Mouse (Mus musculus) forebrain, embryonic 14.5 days (tissue): ENCODE measurements around the gene Tdo2. TPM values are rescaled to one million over a fixed set of nuclear protein-coding genes. Genes with fewer than 3 reads are reported as not detected.

Experiments used
- ATAC-seq: fragments of 200-750 bp; cut with Nextera tagmentation; 2 replicates; pipeline ENCODE4 v1.8.0; 2017; ENCODE audit warnings: mild to moderate bottlenecking, moderate library complexity
- DNase-seq: peaks from one replicate; pipeline ENCODE4 v3.0.0-alpha.2; 2015; ENCODE audit warnings: low spot score
- H3K27ac ChIP-seq: fragments of 300-500 bp; sonication (generic); 2 replicates; pipeline ENCODE4 v1.5.1; 2014; ENCODE audit warnings: low read depth, mild to moderate bottlenecking, control low read depth, low read length, moderate library complexity
- H3K27me3 ChIP-seq: fragments of 300-500 bp; sonication (generic); replicated peaks from 2 replicates; pipeline ENCODE4 v1.6.1; 2014; ENCODE audit warnings: low read length, control low read depth, mixed read lengths; ENCODE audit not compliant: control insufficient read depth, insufficient read depth
- H3K36me3 ChIP-seq: fragments of 300-500 bp; sonication (generic); 2 replicates; pipeline ENCODE4 v1.6.1; 2014; ENCODE audit warnings: low read length, control low read depth; ENCODE audit not compliant: control insufficient read depth, insufficient read depth
- H3K4me1 ChIP-seq: fragments of 300-500 bp; sonication (generic); 2 replicates; pipeline ENCODE4 v1.6.1; 2014; ENCODE audit warnings: antibody characterized with exemption, low read length, control low read depth; ENCODE audit not compliant: control insufficient read depth, insufficient read depth
- H3K4me2 ChIP-seq: fragments of 300-500 bp; sonication (generic); 2 replicates; pipeline ENCODE4 v1.6.1; 2014; ENCODE audit warnings: mild to moderate bottlenecking, control low read depth, low read length
- H3K4me3 ChIP-seq: fragments of 300-500 bp; sonication (generic); 2 replicates; pipeline ENCODE4 v1.5.1; 2014; ENCODE audit warnings: low read depth, low read length, control low read depth
- H3K9ac ChIP-seq: fragments of 300-500 bp; sonication (generic); 2 replicates; pipeline ENCODE4 v1.6.1; 2014; ENCODE audit warnings: mild to moderate bottlenecking, low read length, control low read depth, moderate library complexity
- H3K9me3 ChIP-seq: fragments of 300-500 bp; sonication (generic); replicated peaks from 2 replicates; pipeline ENCODE4 v1.6.1; 2016; ENCODE audit warnings: low read length, control low read depth, mixed read lengths; ENCODE audit not compliant: control insufficient read depth
- WGBS: fragments of 180-500 bp; shearing (Covaris S2); extraction: QIAGEN DNeasy Blood & Tissue Kit; methylation state at CpG from one replicate; pipeline ENCODE4 v1.1.7; 2014; 5-methylcytosine and 5-hydroxymethylcytosine counted together
- polyA plus RNA-seq: library from polyadenylated mRNA; unstranded; fragments of >200 nt; fragmentation: Nextera tagmentation; extraction: Ambion mirVana; gene quantifications from 2 replicates; pipeline ENCODE4 v1.2.1, GENCODE M21; 2014

The Tdo2 gene
- polyA plus RNA-seq, 1 experiment from 2014 or later = 0.71 TPM

GRCm38 (mm10) chr3:81987628-81988027 is 11.6 kb upstream of the Tdo2 start:
- H3K27me3 ChIP-seq = no peaks in the 10 kb centered on the region
- H3K4me2 ChIP-seq = no peak overlapping the region
- ATAC-seq = no peak
- H3K4me3 ChIP-seq = no peak overlapping the region
- no peaks in the 10 kb centered on the region for H3K36me3 ChIP-seq
- H3K9ac ChIP-seq = no peak overlapping the region
- no peak overlapping the region for H3K27ac ChIP-seq
- WGBS = 89% methylated on average over 3 of the region's 3 CpGs
- H3K9me3 ChIP-seq = no peaks in the 10 kb centered on the region
- no peak for DNase-seq
- H3K4me1 ChIP-seq = peaks cover 3% of the 10 kb centered on the region; the same call in 1 of the 2 replicates

DNA sequence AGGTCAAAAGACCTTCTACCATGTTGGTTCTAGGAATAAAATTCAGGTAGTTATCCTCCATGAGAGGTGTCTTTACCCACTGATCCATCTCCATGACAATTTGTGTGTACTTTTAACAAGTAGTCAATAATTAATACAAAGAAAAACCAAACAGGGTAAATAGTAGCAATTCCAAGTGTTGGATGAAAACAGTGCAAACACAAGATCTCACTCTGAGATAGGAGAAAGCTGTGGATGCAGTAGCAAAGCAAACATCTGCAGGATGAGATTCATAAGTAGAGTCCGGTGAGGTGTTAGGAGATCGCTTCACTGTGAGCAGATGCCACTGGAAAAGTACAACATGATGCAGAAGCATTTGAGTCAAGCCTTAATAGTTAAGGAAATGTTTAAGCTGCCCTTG is 10.1 kb upstream of the Tdo2 start:
- H3K36me3 ChIP-seq = no peaks in the 10 kb centered on the region
- H3K4me3 ChIP-seq = no peak overlapping the region
- H3K9ac ChIP-seq = no peak overlapping the region
- no peak for DNase-seq
- no peak overlapping the region for H3K4me2 ChIP-seq
- H3K27me3 ChIP-seq = no peaks in the 10 kb centered on the region
- no peaks in the 10 kb centered on the region for H3K9me3 ChIP-seq
- WGBS = 88% methylated on average over 2 of the region's 2 CpGs
- H3K27ac ChIP-seq = no peak overlapping the region
- ATAC-seq = no peak
- H3K4me1 ChIP-seq = peaks cover 3% of the 10 kb centered on the region; the same call in 1 of the 2 replicates

- Histone ChIP-seq H3K9ac (no peak overlapping the region), H3K27me3 (no peaks in the 10 kb centered on the region), H3K4me3 (no peak overlapping the region), H3K4me1 (peaks cover 3% of the 10 kb centered on the region; the same call in 1 of the 2 replicates), H3K4me2 (no peak overlapping the region), H3K36me3 (no peaks in the 10 kb centered on the region), H3K9me3 (no peaks in the 10 kb centered on the region), H3K27ac (no peak overlapping the region)
- 47% methylated on average over 1 of the region's 1 CpGs for WGBS
- ATAC-seq = no peak
- peak; percentile 16 for DNase-seq
These were observed 9.1 kb upstream of the Tdo2 start for GRCm38 (mm10) chr3:81985100-81985499.

- DNase-seq = no peak
- Histone ChIP-seq H3K4me3 (no peak overlapping the region), H3K4me1 (peaks cover 3% of the 10 kb centered on the region; the same call in 1 of the 2 replicates), H3K27ac (no peak overlapping the region), H3K36me3 (no peaks in the 10 kb centered on the region), H3K9me3 (no peaks in the 10 kb centered on the region), H3K9ac (no peak overlapping the region), H3K4me2 (no peak overlapping the region), H3K27me3 (no peaks in the 10 kb centered on the region)
- no peak for ATAC-seq
- 79% methylated on average over 8 of the region's 8 CpGs for WGBS
These were observed 7.3 kb upstream of the Tdo2 start for GRCm38 (mm10) chr3:81983120-81983895.

DNA sequence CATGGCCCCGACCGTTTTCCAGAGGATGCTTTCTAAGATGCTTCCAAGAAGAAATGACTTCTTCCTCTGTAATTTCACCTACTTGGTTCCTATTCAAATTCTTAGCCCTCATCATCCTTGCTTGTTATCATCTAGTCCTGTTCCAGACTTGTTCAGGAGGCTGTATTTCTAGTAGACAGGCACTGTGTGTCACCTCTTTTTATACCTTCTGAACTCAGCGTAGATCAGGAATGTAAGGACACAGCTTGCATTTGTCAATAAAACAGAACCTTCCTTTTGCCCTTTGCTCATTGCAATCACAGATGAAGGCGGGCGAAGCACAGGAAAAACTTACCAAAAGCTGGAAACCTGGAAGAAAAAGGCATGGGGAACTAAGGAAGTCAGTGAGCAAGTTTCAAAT is 6.0 kb upstream of the Tdo2 start, which contains the start of gene Asic5:
Gene Asic5, plus strand, starts transcription at position 301 of the 400 bp plus-strand sequence.
- WGBS = 91% methylated on average over 5 of the region's 5 CpGs
- Histone ChIP-seq H3K36me3 (no peaks in the 10 kb centered on the region), H3K4me1 (peaks cover 3% of the 10 kb centered on the region; the same call in 1 of the 2 replicates), H3K4me2 (no peak within 1 kb of the TSS), H3K27ac (no peak within 1 kb of the TSS), H3K9me3 (no peaks in the 10 kb centered on the region), H3K4me3 (no peak within 1 kb of the TSS), H3K27me3 (no peaks in the 10 kb centered on the region), H3K9ac (no peak within 1 kb of the TSS)
- DNase-seq (no peak), ATAC-seq (no peak)

- ATAC-seq = no peak
- no peak for DNase-seq
- no peaks in the 10 kb centered on the region for H3K27me3 ChIP-seq
- H3K9ac ChIP-seq = no peak overlapping the region
- no peak overlapping the region for H3K4me2 ChIP-seq
- no peaks in the 10 kb centered on the region for H3K36me3 ChIP-seq
- no peak overlapping the region for H3K4me3 ChIP-seq
- H3K9me3 ChIP-seq = no peaks in the 10 kb centered on the region
- peaks cover 3% of the 10 kb centered on the region; the same call in 1 of the 2 replicates for H3K4me1 ChIP-seq
- 93% methylated on average over 5 of the region's 5 CpGs for WGBS
- no peak overlapping the region for H3K27ac ChIP-seq
These were observed 5.6 kb upstream of the Tdo2 start for GRCm38 (mm10) chr3:81981576-81981975.

GRCm38 (mm10) chr3:81975607-81976006 is 395 bp downstream of the Tdo2 start:
- Histone ChIP-seq H3K9ac (no peak overlapping the region), H3K36me3 (no peaks in the 10 kb centered on the region), H3K27ac (no peak overlapping the region), H3K9me3 (no peaks in the 10 kb centered on the region), H3K4me1 (no peaks in the 10 kb centered on the region), H3K27me3 (no peaks in the 10 kb centered on the region), H3K4me3 (no peak overlapping the region), H3K4me2 (no peak overlapping the region)
- DNase-seq (no peak), ATAC-seq (no peak)
- 68% methylated on average over 4 of the region's 4 CpGs for WGBS

GRCm38 (mm10) chr3:81964596-81964995 is 11.4 kb downstream of the Tdo2 start:
- ATAC-seq (no peak), DNase-seq (no peak)
- no peak overlapping the region for H3K9ac ChIP-seq
- H3K36me3 ChIP-seq = no peaks in the 10 kb centered on the region
- H3K4me2 ChIP-seq = no peak overlapping the region
- no peak overlapping the region for H3K4me3 ChIP-seq
- H3K27ac ChIP-seq = no peak overlapping the region
- 65% methylated on average over 3 of the region's 3 CpGs for WGBS
- no peaks in the 10 kb centered on the region for H3K27me3 ChIP-seq
- no peaks in the 10 kb centered on the region for H3K9me3 ChIP-seq
- no peaks in the 10 kb centered on the region for H3K4me1 ChIP-seq

DNA sequence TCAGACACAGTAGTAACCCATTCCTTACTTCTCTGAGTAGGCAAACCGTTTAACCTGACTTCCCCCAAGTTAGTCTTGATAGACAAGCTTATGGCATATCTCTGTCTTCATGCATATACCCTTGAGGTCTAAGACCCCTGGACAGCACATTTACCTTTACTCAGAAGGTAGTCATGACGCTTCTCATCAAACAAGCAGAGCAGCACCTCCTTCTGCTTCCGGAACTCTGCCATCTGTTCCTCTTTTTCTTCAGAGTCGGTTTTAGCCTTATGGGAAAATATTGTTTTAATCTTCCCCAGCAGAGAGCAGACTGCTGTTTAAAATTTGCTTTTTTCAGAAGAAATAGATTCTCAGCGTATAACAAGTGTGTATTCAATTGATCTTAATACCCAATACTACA is 12.2 kb downstream of the Tdo2 start:
- ATAC-seq = no peak
- 85% methylated on average over 5 of the region's 5 CpGs for WGBS

More for the DNA sequence above, 12.2 kb downstream of the Tdo2 start:
- no peaks in the 10 kb centered on the region for H3K9me3 ChIP-seq
- H3K36me3 ChIP-seq = no peaks in the 10 kb centered on the region
- no peak overlapping the region for H3K9ac ChIP-seq
- no peak overlapping the region for H3K4me3 ChIP-seq
- no peaks in the 10 kb centered on the region for H3K4me1 ChIP-seq
- no peak overlapping the region for H3K4me2 ChIP-seq
- H3K27me3 ChIP-seq = no peaks in the 10 kb centered on the region
- DNase-seq = no peak
- no peak overlapping the region for H3K27ac ChIP-seq
